Mouse (Mus musculus): ENCODE measurements at regions not wholly inside any gene's neighbourhood (a gene's known extent, or its start where the extent isn't known, plus 50 kb on each side); places are given as distances from the start of the nearest gene placed in this dataset.

GRCm38 (mm10) chr10:93361654-93362195, 50.8 kb upstream of the Elk3 start:
- TF ChIP-seq EP300 (IDR thresholded peaks at IDR 0.05; ENCODE audit: low read depth), result no peak
- TF ChIP-seq CTCF (IDR thresholded peaks at IDR 0.05; ENCODE audit: low read depth), result no peak
